In genomic region chr2:180897857-180898256, GRCm38 (mm10) we compare ENCODE assay signal across 17 mouse cellular contexts. TPM values are rescaled to one million over a fixed set of nuclear protein-coding genes. Genes with fewer than 3 reads are reported as not detected.
DNase-seq lines count a peak whose midpoint lies in the region; ATAC-seq and TF ChIP-seq lines count a peak whose summit lies in the region.
"Had no signal": no experiment of that assay in that cellular context is flagged by ENCODE, and none has a peak within 500 bp of the region (broad histone marks: within the 10 kb centered on the region; RNA-seq: fewer than 3 reads in every experiment).

No protein-coding gene starts in this region.

- DNase-seq in cerebellum, adult 2 months, result peak in 1 of 2 experiments; percentile 50
- no peak for DNase-seq in cerebellum, postnatal 4 days (ENCODE audit: low spot score in 2 of 2)
- no peak for DNase-seq in midbrain, embryonic 11.5 days (ENCODE audit: low spot score, missing footprints)
- DNase-seq in hindbrain, embryonic 14.5 days (ENCODE audit: low spot score), result no peak
- no peak for DNase-seq in embryo, embryonic 10.5 days (ENCODE audit: low spot score)
- no peak for DNase-seq in B cell, adult 2 months
- DNase-seq: adrenal gland, postnatal 36 days; heart, postnatal 10 days; liver, postnatal 0 days had no signal

- H3K36me3 ChIP-seq in midbrain, embryonic 12.5 days, result peaks cover 8% of the 10 kb centered on the region; the same call in 1 of the 2 replicates
- no peaks in the 10 kb centered on the region for H3K36me3 ChIP-seq in midbrain, embryonic 11.5 days (ENCODE audit: control insufficient read depth, insufficient read depth, low read length)
- peaks cover 7% of the 10 kb centered on the region for H3K36me3 ChIP-seq in hindbrain, embryonic 14.5 days (replicated peaks; ENCODE audit: control insufficient read depth, insufficient read depth)
- 0 out of 2 replicates have a peak, but pooled peaks cover 7% of the 10 kb centered on the region for H3K36me3 ChIP-seq in neural tube, embryonic 13.5 days
- H3K36me3 ChIP-seq: kidney, embryonic 15.5 days; limb, embryonic 15.5 days had no signal

- no peaks in the 10 kb centered on the region for H3K27me3 ChIP-seq in cerebellum, adult 2 months (ENCODE audit: control insufficient read depth, insufficient read depth, low read length)
- no peaks in the 10 kb centered on the region for H3K27me3 ChIP-seq in midbrain, embryonic 12.5 days
- H3K27me3 ChIP-seq in midbrain, embryonic 11.5 days (ENCODE audit: control insufficient read depth, insufficient read depth, low read length), result no peaks in the 10 kb centered on the region
- H3K27me3 ChIP-seq in hindbrain, embryonic 14.5 days (ENCODE audit: control insufficient read depth, insufficient read depth, low read length), result no peaks in the 10 kb centered on the region
- H3K27me3 ChIP-seq in neural tube, embryonic 13.5 days, result 0 out of 2 replicates have a peak, but pooled peaks cover 4% of the 10 kb centered on the region

- no peak overlapping the region for H3K4me3 ChIP-seq in cerebellum, adult 2 months (replicated peaks; ENCODE audit: insufficient read depth, low read depth, low read length)
- no peak overlapping the region for H3K4me3 ChIP-seq in midbrain, embryonic 12.5 days
- no peak overlapping the region for H3K4me3 ChIP-seq in midbrain, embryonic 11.5 days (ENCODE audit: low read depth, low read length)
- H3K4me3 ChIP-seq in hindbrain, embryonic 14.5 days (replicated peaks; ENCODE audit: low read length), result no peak overlapping the region
- no peak overlapping the region for H3K4me3 ChIP-seq in neural tube, embryonic 13.5 days
- H3K4me3 ChIP-seq: embryonic facial prominence, embryonic 13.5 days; kidney, embryonic 15.5 days; limb, embryonic 15.5 days had no signal

- no peak for ATAC-seq in midbrain, embryonic 12.5 days (ENCODE audit: low FRiP score, low read depth)
- no peak for ATAC-seq in midbrain, embryonic 11.5 days (ENCODE audit: low FRiP score)
- ATAC-seq in hindbrain, embryonic 14.5 days (ENCODE audit: low FRiP score), result no peak
- ATAC-seq in neural tube, embryonic 13.5 days (ENCODE audit: low read depth), result no peak
- ATAC-seq: activated CD4-positive, CD25-positive, alpha-beta regulatory T cell, adult 4 months; liver, postnatal 0 days had no signal

- peak; percentile 49; the same call in 1 of the 2 replicates for TF ChIP-seq POLR2A in cerebellum, adult 2 months (IDR thresholded peaks at IDR 0.05; ENCODE audit: borderline replicate concordance, insufficient read depth, low read length)

- WGBS in cerebellum, adult 2 months, result 31% methylated on average over 6 of the region's 6 CpGs
- 78% methylated on average over 6 of the region's 6 CpGs for WGBS in midbrain, embryonic 12.5 days
- WGBS in midbrain, embryonic 11.5 days, result 76% methylated on average over 6 of the region's 6 CpGs
- 67% methylated on average over 6 of the region's 6 CpGs for WGBS in hindbrain, embryonic 14.5 days
- WGBS in neural tube, embryonic 13.5 days, result 65% methylated on average over 6 of the region's 6 CpGs

- H3K27ac ChIP-seq in cerebellum, adult 2 months (ENCODE audit: insufficient read depth, low read length), result no peak overlapping the region
- H3K27ac ChIP-seq in midbrain, embryonic 12.5 days (replicated peaks), result peak overlapping the region; percentile 100
- H3K27ac ChIP-seq in midbrain, embryonic 11.5 days (ENCODE audit: low read depth, low read length), result no peak overlapping the region
- H3K27ac ChIP-seq in hindbrain, embryonic 14.5 days, result peak overlapping the region; percentile 99
- H3K27ac ChIP-seq in neural tube, embryonic 13.5 days (replicated peaks), result peak overlapping the region; percentile 99
- H3K27ac ChIP-seq: embryonic facial prominence, embryonic 13.5 days; kidney, embryonic 15.5 days; limb, embryonic 15.5 days had no signal

- H3K9ac ChIP-seq in midbrain, embryonic 12.5 days (replicated peaks), result no peak overlapping the region
- no peak overlapping the region for H3K9ac ChIP-seq in midbrain, embryonic 11.5 days (ENCODE audit: low read length)
- no peak overlapping the region for H3K9ac ChIP-seq in hindbrain, embryonic 14.5 days
- peak overlapping the region; percentile 8; the same call in 1 of the 2 replicates for H3K9ac ChIP-seq in neural tube, embryonic 13.5 days
- H3K9ac ChIP-seq: embryonic facial prominence, embryonic 13.5 days; kidney, embryonic 15.5 days; limb, embryonic 15.5 days; liver, postnatal 0 days had no signal

- TF ChIP-seq CTCF in cerebellum, adult 2 months (IDR thresholded peaks at IDR 0.05; ENCODE audit: borderline replicate concordance, insufficient read depth, low read depth, low read length), result no peak

- no peak overlapping the region for H3K4me2 ChIP-seq in midbrain, embryonic 12.5 days (replicated peaks)
- H3K4me2 ChIP-seq in midbrain, embryonic 11.5 days, result no peak overlapping the region
- no peak overlapping the region for H3K4me2 ChIP-seq in hindbrain, embryonic 14.5 days (replicated peaks)
- H3K4me2 ChIP-seq in neural tube, embryonic 13.5 days, result no peak overlapping the region
- H3K4me2 ChIP-seq: embryonic facial prominence, embryonic 13.5 days; kidney, embryonic 15.5 days; limb, embryonic 15.5 days had no signal

- no peaks in the 10 kb centered on the region for H3K9me3 ChIP-seq in midbrain, embryonic 12.5 days
- H3K9me3 ChIP-seq in midbrain, embryonic 11.5 days (ENCODE audit: control insufficient read depth, low read length), result no peaks in the 10 kb centered on the region
- no peaks in the 10 kb centered on the region for H3K9me3 ChIP-seq in hindbrain, embryonic 14.5 days (ENCODE audit: control insufficient read depth, low read length)
- no peaks in the 10 kb centered on the region for H3K9me3 ChIP-seq in neural tube, embryonic 13.5 days
- H3K9me3 ChIP-seq: embryonic facial prominence, embryonic 13.5 days; kidney, embryonic 15.5 days; limb, embryonic 15.5 days had no signal

- H3K4me1 ChIP-seq in cerebellum, adult 2 months (ENCODE audit: control insufficient read depth, insufficient read depth, low read length), result peaks cover 40% of the 10 kb centered on the region
- peaks cover 34% of the 10 kb centered on the region for H3K4me1 ChIP-seq in midbrain, embryonic 12.5 days
- H3K4me1 ChIP-seq in midbrain, embryonic 11.5 days (ENCODE audit: control insufficient read depth, insufficient read depth, low read length), result peaks cover 14% of the 10 kb centered on the region
- peaks cover 26% of the 10 kb centered on the region for H3K4me1 ChIP-seq in hindbrain, embryonic 14.5 days (replicated peaks; ENCODE audit: control insufficient read depth, insufficient read depth, low read length)
- H3K4me1 ChIP-seq in neural tube, embryonic 13.5 days (replicated peaks), result peaks cover 47% of the 10 kb centered on the region

RNA-seq across cellular contexts. Expression of gene Ythdf1, which starts 22.9 kb away (rescaled TPM):
- polyA plus RNA-seq in cerebellum, adult 2 months (2012; rRNA removed), result 52.3 and 59.7 TPM in 2 replicates
- 65.2 and 67.2 TPM in 2 replicates for polyA plus RNA-seq in midbrain, embryonic 12.5 days (2016; fragmentation: Nextera tagmentation; extraction: Ambion mirVana)
- 68.5 and 72.4 TPM in 2 replicates for polyA plus RNA-seq in midbrain, embryonic 11.5 days (2014; fragmentation: Nextera tagmentation; extraction: Ambion mirVana)
- 50.0 and 56.6 TPM in 2 replicates for polyA plus RNA-seq in hindbrain, embryonic 14.5 days (2014; fragmentation: Nextera tagmentation; extraction: Ambion mirVana)
- polyA plus RNA-seq in neural tube, embryonic 13.5 days (2015; fragmentation: Nextera tagmentation; extraction: Ambion mirVana), result 50.7 and 55.9 TPM in 2 replicates

RNA-seq across cellular contexts. Expression of gene Birc7, which starts 31.0 kb away (rescaled TPM):
- 1.0 TPM in 2 replicates for polyA plus RNA-seq in cerebellum, adult 2 months (2012; rRNA removed)
- 0.36 and 0.67 TPM in 2 replicates for polyA plus RNA-seq in midbrain, embryonic 12.5 days (2016; fragmentation: Nextera tagmentation; extraction: Ambion mirVana)
- polyA plus RNA-seq in midbrain, embryonic 11.5 days (2014; fragmentation: Nextera tagmentation; extraction: Ambion mirVana), result 0.14 and 0.45 TPM in 2 replicates
- polyA plus RNA-seq in hindbrain, embryonic 14.5 days (2014; fragmentation: Nextera tagmentation; extraction: Ambion mirVana), result 0.33 TPM in 1 of 2 replicates, not detected in the other
- polyA plus RNA-seq in neural tube, embryonic 13.5 days (2015; fragmentation: Nextera tagmentation; extraction: Ambion mirVana), result 0.43 and 0.60 TPM in 2 replicates
- polyA plus RNA-seq: activated CD4-positive, CD25-positive, alpha-beta regulatory T cell, adult 4 months; embryonic facial prominence, embryonic 13.5 days; kidney, embryonic 15.5 days; limb, embryonic 15.5 days; liver, postnatal 0 days; small intestine, adult 2 months; stomach, embryonic 14.5 days had no signal

RNA-seq across cellular contexts. Expression of gene Nkain4, which starts 56.6 kb away (rescaled TPM):
- 64.1 and 75.2 TPM in 2 replicates for polyA plus RNA-seq in cerebellum, adult 2 months (2012; rRNA removed)
- 72.9 and 83.1 TPM in 2 replicates for polyA plus RNA-seq in midbrain, embryonic 12.5 days (2016; fragmentation: Nextera tagmentation; extraction: Ambion mirVana)
- polyA plus RNA-seq in midbrain, embryonic 11.5 days (2014; fragmentation: Nextera tagmentation; extraction: Ambion mirVana), result 63.2 and 63.6 TPM in 2 replicates
- polyA plus RNA-seq in hindbrain, embryonic 14.5 days (2014; fragmentation: Nextera tagmentation; extraction: Ambion mirVana), result 78.6 and 85.5 TPM in 2 replicates
- polyA plus RNA-seq in neural tube, embryonic 13.5 days (2015; fragmentation: Nextera tagmentation; extraction: Ambion mirVana), result 88.1 and 106 TPM in 2 replicates
- polyA plus RNA-seq: activated CD4-positive, CD25-positive, alpha-beta regulatory T cell, adult 4 months had no signal

Comparison
In these comparisons a context has a peak if more than half of its experiments do, and no peak if none do; other contexts are left out.
1. H3K27ac ChIP-seq: peak in midbrain, embryonic 12.5 days (single experiment), hindbrain, embryonic 14.5 days (single experiment) and neural tube, embryonic 13.5 days (single experiment); none in cerebellum, adult 2 months (single experiment) and midbrain, embryonic 11.5 days (single experiment).